Mouse (Mus musculus): ENCODE measurements at regions not wholly inside any gene's neighbourhood (a gene's known extent, or its start where the extent isn't known, plus 50 kb on each side); places are given as distances from the start of the nearest gene placed in this dataset.
"Not testable (repeated sequence)": the region's sequence is repeated elsewhere in the genome, so short reads cannot be mapped to it uniquely, and the experiment has no call there.

GRCm38 (mm10) chr12:82056782-82057611 is 112.1 kb upstream of the Sipa1l1 start:
- DNase-seq = not testable (repeated sequence)

DNA sequence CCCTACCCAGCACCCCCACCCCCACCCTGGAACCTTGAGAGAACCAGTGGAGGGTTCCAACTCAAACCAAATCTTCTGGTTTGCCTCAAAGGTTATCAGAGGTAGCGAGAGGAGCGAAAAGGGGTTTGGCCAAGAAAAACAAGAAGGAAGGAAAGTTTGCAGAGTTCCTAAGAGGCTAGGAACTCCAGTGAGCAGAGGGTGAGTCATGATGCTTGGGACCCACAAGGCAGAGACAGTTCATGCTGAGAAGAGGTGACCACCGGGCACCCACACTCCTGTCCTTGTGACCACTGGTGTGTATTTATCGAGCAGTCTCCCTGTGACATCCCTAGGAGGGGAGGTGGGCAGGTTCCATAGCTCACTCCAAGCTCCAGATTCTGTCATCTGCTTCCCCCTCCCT is 104.1 kb upstream of the Sipa1l1 start:
- DNase-seq = no peak

GRCm38 (mm10) chr12:82066860-82067259 is 102.3 kb upstream of the Sipa1l1 start:
- no peak for DNase-seq

- no peak for DNase-seq
Measured at GRCm38 (mm10) chr12:82069621-82070020, 99.5 kb upstream of the Sipa1l1 start.

DNA sequence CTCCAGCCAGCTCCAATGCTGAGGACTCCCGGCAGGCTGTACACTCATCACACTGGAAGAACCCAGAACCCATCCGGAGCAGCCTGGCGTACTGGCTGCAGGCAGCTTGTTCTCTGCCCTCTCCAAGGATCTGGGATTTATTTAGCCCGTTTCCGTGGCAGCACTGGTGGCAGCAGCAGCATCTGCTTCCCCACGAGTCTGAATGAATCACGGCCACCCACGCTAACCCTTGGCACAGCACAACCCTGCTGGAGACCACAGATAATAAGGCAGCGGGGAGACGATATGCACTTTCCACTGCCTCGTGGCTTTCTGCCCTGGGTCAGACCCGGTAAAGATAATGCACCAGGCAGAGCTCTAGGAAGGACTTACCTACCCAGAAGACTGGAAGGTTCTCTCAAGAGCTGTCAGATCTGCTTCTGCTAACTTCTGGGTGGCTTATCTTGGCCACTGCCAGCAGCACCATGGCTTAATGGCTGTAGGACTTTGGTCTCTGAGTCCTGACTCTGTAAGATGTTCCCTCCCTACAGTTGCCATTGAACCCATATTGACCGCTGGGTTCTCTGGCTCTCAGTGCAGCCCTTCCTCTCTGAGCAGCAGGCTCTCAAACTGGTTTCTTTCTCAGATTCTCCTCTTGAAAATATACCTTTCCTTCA is 96.2 kb upstream of the Sipa1l1 start:
- no peak for DNase-seq

DNA sequence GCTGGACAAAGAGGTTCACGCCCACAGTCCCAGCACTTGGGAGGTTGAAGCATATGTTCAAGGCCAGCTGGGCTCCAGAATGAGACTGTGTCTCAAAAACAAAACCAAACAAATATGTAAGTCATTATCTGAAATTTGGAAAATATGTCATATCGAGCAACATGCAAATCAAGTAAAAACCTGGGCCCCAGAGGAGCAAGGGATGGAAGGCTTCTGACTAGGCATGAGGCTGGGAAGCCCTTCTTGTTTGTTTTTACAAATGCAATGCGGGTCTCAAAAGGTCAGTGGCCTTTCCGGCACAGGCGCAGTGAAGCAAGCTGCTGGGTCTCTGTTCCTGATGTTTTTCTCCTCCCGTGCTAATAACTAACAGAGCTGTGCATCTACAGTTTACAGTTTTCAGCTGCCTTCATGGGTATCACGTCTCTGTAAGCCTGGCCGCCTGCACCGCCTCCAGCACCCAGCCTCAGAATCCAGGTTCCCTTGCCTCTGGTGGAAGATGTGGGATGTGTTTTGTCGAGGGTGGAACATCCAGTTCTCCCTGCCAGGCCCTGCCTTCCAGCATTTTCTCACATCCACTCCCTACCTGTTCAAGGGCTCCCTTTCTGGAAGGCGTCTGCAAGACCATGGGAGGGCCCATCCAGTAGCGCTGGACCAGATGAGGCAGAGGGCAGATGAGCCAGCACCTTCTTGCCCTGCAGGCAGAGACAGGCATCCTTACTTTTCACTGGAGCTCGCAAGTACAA is 93.5 kb upstream of the Sipa1l1 start:
- DNase-seq = no peak

DNA sequence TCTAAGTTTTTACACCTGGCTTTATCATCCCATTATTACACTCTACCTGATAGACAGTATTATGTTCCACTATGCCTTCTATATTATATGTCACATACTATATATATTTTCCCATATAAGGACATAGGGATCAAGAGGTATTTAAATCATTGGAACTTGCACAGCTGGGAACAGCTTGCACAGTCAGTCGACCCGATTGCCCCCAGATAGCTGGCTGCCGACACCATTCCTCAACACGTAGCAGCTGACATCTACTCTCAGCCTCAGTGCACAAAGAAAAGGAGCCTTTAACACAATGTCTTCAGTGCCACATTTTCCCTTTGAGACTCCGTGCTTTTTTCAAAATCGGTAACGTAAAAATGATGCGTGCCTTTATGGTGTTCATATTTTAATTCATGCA is 92.4 kb upstream of the Sipa1l1 start:
- DNase-seq = no peak

DNA sequence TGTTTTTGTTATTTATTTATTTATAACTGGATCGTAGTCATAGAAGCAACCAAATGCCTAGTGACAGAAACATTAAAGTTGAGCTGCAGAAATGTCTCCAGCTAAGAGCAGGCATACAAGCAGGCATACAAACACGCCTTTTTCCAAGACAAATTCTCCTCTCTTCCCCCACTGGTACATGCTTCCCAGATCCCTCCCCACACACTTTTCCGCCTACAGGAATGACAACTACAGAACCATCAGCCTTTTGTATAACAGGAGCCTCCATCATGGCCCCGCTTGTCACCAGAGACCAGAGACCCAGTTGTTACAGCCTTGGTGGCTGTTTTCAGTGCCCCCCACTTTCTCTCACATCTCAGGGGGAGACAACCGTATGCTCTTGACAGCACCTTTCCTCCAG is 91.2 kb upstream of the Sipa1l1 start:
- DNase-seq = no peak

- DNase-seq = no peak
Measured at GRCm38 (mm10) chr12:82078740-82079139, 90.4 kb upstream of the Sipa1l1 start.

GRCm38 (mm10) chr12:82080196-82080880 is 88.8 kb upstream of the Sipa1l1 start:
- no peak for DNase-seq

DNA sequence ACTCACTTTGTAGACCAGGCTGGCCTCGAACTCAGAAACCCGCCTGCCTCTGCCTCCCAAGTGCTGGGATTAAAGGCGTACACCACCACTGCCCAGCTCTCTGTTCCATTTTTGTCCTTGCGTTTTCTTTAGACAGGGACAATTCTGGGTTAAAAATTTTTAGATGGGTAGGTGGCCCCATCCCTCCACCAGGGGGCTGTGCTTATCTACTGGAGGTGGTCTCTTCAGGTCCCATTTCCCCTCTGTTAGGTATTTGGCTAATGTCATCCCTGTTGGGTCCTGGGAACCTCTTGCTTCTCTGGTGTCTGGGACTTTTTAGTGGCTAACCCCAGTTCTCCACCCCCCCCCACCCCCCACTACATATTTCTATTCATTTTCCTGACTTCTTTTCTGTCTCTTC is 86.5 kb upstream of the Sipa1l1 start:
- DNase-seq = not testable (repeated sequence)

GRCm38 (mm10) chr12:82085771-82086400 is 83.2 kb upstream of the Sipa1l1 start:
- DNase-seq = peak; percentile 35

DNA sequence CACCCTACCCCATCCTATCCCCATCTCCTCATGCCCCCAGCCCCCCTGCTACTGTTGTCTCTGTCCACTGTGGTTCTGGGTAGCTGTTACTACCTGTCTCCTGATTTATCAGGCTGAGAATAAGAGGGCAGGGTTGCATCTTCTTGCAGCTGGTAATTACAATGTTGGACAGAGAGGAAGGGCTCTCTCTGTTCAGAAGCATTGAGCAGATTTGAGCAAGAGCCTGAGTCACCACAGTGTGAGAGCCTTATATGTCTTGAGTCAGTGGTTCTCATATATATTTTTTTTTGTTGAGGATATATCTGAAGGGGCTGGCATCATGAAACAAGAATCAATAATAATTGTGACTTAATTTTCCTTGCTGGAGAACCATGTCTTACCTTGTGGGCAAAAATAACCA is 82.7 kb upstream of the Sipa1l1 start:
- DNase-seq = no peak

DNA sequence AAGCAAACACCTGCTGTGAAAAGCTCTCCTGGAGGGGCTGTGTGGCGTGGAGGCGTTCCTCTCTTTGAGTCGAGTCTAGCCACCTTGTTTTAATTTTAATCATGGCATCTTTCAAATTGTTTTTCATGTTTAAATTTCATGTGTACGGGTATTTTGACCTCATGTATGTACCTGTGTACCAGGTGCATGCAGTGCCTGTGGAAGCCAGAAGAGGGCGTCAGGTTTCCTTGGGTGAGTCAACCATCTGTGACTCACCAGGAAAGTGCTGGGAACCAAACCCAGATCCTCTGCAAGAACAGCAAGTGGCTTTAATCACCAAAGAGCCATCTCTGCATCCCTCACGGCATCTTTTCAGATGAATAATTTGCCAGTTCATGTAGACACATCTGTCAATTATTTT is 79.8 kb upstream of the Sipa1l1 start:
- no peak for DNase-seq

- DNase-seq = no peak
Measured at GRCm38 (mm10) chr12:82093317-82093716, 75.8 kb upstream of the Sipa1l1 start.

GRCm38 (mm10) chr12:82095396-82095795 is 73.7 kb upstream of the Sipa1l1 start:
- DNase-seq = no peak

GRCm38 (mm10) chr12:82097126-82097525 is 72.0 kb upstream of the Sipa1l1 start:
- peak; percentile 17 for DNase-seq

- no peak for DNase-seq
Measured at GRCm38 (mm10) chr12:82097620-82098019, 71.5 kb upstream of the Sipa1l1 start.

- no peak for DNase-seq
Measured at GRCm38 (mm10) chr12:82104211-82104610, 64.9 kb upstream of the Sipa1l1 start.

- peak; percentile 46 for DNase-seq
Measured at GRCm38 (mm10) chr12:82105184-82106031, 63.7 kb upstream of the Sipa1l1 start.

DNA sequence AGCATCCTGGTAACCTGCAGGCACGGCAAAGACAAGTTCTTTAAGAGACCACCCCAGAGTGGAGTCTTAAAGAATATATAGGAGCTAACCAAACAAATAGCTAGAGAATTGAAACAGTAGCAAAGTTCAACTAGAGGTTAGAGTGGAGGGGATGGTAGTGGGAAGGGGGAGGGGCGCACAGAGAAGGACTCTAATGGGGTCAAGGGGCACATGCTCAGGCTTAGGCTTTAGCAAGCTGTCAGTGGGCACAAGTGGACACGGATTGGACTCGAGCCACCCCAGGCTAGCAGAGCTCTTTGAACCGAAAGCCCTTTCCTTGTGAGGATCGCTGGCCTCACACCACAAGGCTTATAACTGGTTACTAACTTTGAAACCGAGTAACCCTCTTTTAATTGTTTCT is 53.4 kb upstream of the Sipa1l1 start:
- no peak for DNase-seq
